Mouse (Mus musculus): Measurements from ENCODE around the gene Atp11c. TPM values are rescaled to one million over a fixed set of nuclear protein-coding genes. Genes with fewer than 3 reads are reported as not detected.

Gene Atp11c
- total RNA-seq, 2 experiments from 2014 or later, result 16.6 to 29.2 TPM

Other genes starting within 250 kb of the Atp11c start
- not detected in 2 replicates for gene Gm7073, start 53.4 kb downstream of the Atp11c start, total RNA-seq (2014; fragmentation: Nextera tagmentation)
- gene Gm7073, start 53.4 kb downstream of the Atp11c start, total RNA-seq (2017), result not detected in 2 replicates